Mouse (Mus musculus): Measurements from ENCODE around the gene Eomes. TPM values are rescaled to one million over a fixed set of nuclear protein-coding genes. Genes with fewer than 3 reads are reported as not detected.

Eomes gene
- polyA plus RNA-seq, 1 experiment from 2014 or later = not detected

GRCm38 (mm10) chr9:118458039-118458438 lies 20.0 kb upstream of the Eomes start:
- 20% methylated on average over 5 of the region's 5 CpGs for WGBS (ENCODE audit: insufficient replicate concordance)
- H3K4me2 ChIP-seq (ENCODE audit: low read depth, low read length) = no peak overlapping the region
- TF ChIP-seq CTCF (IDR thresholded peaks at IDR 0.05; ENCODE audit: low read depth) (no peak), EP300 (IDR thresholded peaks at IDR 0.05; ENCODE audit: low read depth) (no peak)
- DNase-seq (no peak), ATAC-seq (no peak)
- no peak overlapping the region for H3K27ac ChIP-seq (ENCODE audit: low read depth)
- no peaks in the 10 kb centered on the region for H3K9me3 ChIP-seq (ENCODE audit: low read length)
- no peaks in the 10 kb centered on the region for H3K27me3 ChIP-seq (ENCODE audit: insufficient read depth, low read length)
- no peaks in the 10 kb centered on the region for H3K4me1 ChIP-seq (ENCODE audit: insufficient read depth)
- H3K4me3 ChIP-seq (ENCODE audit: low read depth, low read length) = no peak overlapping the region
- no peaks in the 10 kb centered on the region for H3K36me3 ChIP-seq (replicated peaks; ENCODE audit: insufficient read depth, low read length)
- H3K9ac ChIP-seq (replicated peaks) = no peak overlapping the region

GRCm38 (mm10) chr9:118464031-118464430 lies 14.0 kb upstream of the Eomes start:
- H3K27ac ChIP-seq (ENCODE audit: low read depth) = no peak overlapping the region
- no peak for ATAC-seq
- H3K4me3 ChIP-seq (ENCODE audit: low read depth, low read length) = no peak overlapping the region
- TF ChIP-seq CTCF (IDR thresholded peaks at IDR 0.05; ENCODE audit: low read depth) (no peak), EP300 (IDR thresholded peaks at IDR 0.05; ENCODE audit: low read depth) (no peak)
- H3K4me2 ChIP-seq (ENCODE audit: low read depth, low read length) = no peak overlapping the region
- H3K4me1 ChIP-seq (ENCODE audit: insufficient read depth) = no peaks in the 10 kb centered on the region
- H3K9me3 ChIP-seq (ENCODE audit: low read length) = no peaks in the 10 kb centered on the region
- H3K27me3 ChIP-seq (ENCODE audit: insufficient read depth, low read length) = peaks cover 15% of the 10 kb centered on the region
- WGBS (ENCODE audit: insufficient replicate concordance) = 54% methylated on average over 1 of the region's 1 CpGs
- H3K36me3 ChIP-seq (replicated peaks; ENCODE audit: insufficient read depth, low read length) = no peaks in the 10 kb centered on the region
- no peak overlapping the region for H3K9ac ChIP-seq (replicated peaks)
- no peak for DNase-seq

- DNase-seq = no peak
- ATAC-seq = no peak
- WGBS (ENCODE audit: insufficient replicate concordance) = 7% methylated on average over 14 of the region's 14 CpGs
- no peak overlapping the region for H3K9ac ChIP-seq (replicated peaks)
- no peak for TF ChIP-seq EP300 (IDR thresholded peaks at IDR 0.05; ENCODE audit: low read depth)
- TF ChIP-seq CTCF (IDR thresholded peaks at IDR 0.05; ENCODE audit: low read depth) = no peak
- no peak overlapping the region for H3K4me2 ChIP-seq (ENCODE audit: low read depth, low read length)
- no peaks in the 10 kb centered on the region for H3K9me3 ChIP-seq (ENCODE audit: low read length)
- H3K27me3 ChIP-seq (ENCODE audit: insufficient read depth, low read length) = peaks cover 37% of the 10 kb centered on the region
- no peak overlapping the region for H3K27ac ChIP-seq (ENCODE audit: low read depth)
- H3K36me3 ChIP-seq (replicated peaks; ENCODE audit: insufficient read depth, low read length) = no peaks in the 10 kb centered on the region
- no peaks in the 10 kb centered on the region for H3K4me1 ChIP-seq (ENCODE audit: insufficient read depth)
- H3K4me3 ChIP-seq (ENCODE audit: low read depth, low read length) = no peak overlapping the region
Observed at GRCm38 (mm10) chr9:118468301-118468700, 9.7 kb upstream of the Eomes start.

- H3K9me3 ChIP-seq (ENCODE audit: low read length) = no peaks in the 10 kb centered on the region
- no peaks in the 10 kb centered on the region for H3K4me1 ChIP-seq (ENCODE audit: insufficient read depth)
- peaks cover 37% of the 10 kb centered on the region for H3K27me3 ChIP-seq (ENCODE audit: insufficient read depth, low read length)
- H3K4me3 ChIP-seq (ENCODE audit: low read depth, low read length) = no peak overlapping the region
- H3K4me2 ChIP-seq (ENCODE audit: low read depth, low read length) = no peak overlapping the region
- H3K9ac ChIP-seq (replicated peaks) = no peak overlapping the region
- WGBS (ENCODE audit: insufficient replicate concordance) = 16% methylated on average over 16 of the region's 16 CpGs
- TF ChIP-seq EP300 (IDR thresholded peaks at IDR 0.05; ENCODE audit: low read depth) = no peak
- TF ChIP-seq CTCF (IDR thresholded peaks at IDR 0.05; ENCODE audit: low read depth) = no peak
- DNase-seq (no peak), ATAC-seq (no peak)
- H3K27ac ChIP-seq (ENCODE audit: low read depth) = no peak overlapping the region
- no peaks in the 10 kb centered on the region for H3K36me3 ChIP-seq (replicated peaks; ENCODE audit: insufficient read depth, low read length)
Observed at GRCm38 (mm10) chr9:118469272-118469671, 8.7 kb upstream of the Eomes start.

GRCm38 (mm10) chr9:118471296-118471695 lies 6.7 kb upstream of the Eomes start:
- H3K27ac ChIP-seq (ENCODE audit: low read depth) = no peak overlapping the region
- H3K4me3 ChIP-seq (ENCODE audit: low read depth, low read length) = no peak overlapping the region
- H3K36me3 ChIP-seq (replicated peaks; ENCODE audit: insufficient read depth, low read length) = no peaks in the 10 kb centered on the region
- peaks cover 53% of the 10 kb centered on the region for H3K27me3 ChIP-seq (ENCODE audit: insufficient read depth, low read length)
- DNase-seq (no peak), ATAC-seq (no peak)
- 23% methylated on average over 3 of the region's 3 CpGs for WGBS (ENCODE audit: insufficient replicate concordance)
- no peaks in the 10 kb centered on the region for H3K4me1 ChIP-seq (ENCODE audit: insufficient read depth)
- H3K4me2 ChIP-seq (ENCODE audit: low read depth, low read length) = no peak overlapping the region
- no peak overlapping the region for H3K9ac ChIP-seq (replicated peaks)
- no peaks in the 10 kb centered on the region for H3K9me3 ChIP-seq (ENCODE audit: low read length)
- TF ChIP-seq CTCF (IDR thresholded peaks at IDR 0.05; ENCODE audit: low read depth) (no peak), EP300 (IDR thresholded peaks at IDR 0.05; ENCODE audit: low read depth) (no peak)

- Histone ChIP-seq H3K4me3 (ENCODE audit: low read depth, low read length) (no peak overlapping the region), H3K4me1 (ENCODE audit: insufficient read depth) (peaks cover 9% of the 10 kb centered on the region; the same call in 1 of the 2 replicates), H3K9me3 (ENCODE audit: low read length) (no peaks in the 10 kb centered on the region), H3K27ac (ENCODE audit: low read depth) (no peak overlapping the region), H3K27me3 (ENCODE audit: insufficient read depth, low read length) (peaks cover 71% of the 10 kb centered on the region), H3K9ac (replicated peaks) (no peak overlapping the region), H3K4me2 (ENCODE audit: low read depth, low read length) (no peak overlapping the region), H3K36me3 (replicated peaks; ENCODE audit: insufficient read depth, low read length) (no peaks in the 10 kb centered on the region)
- DNase-seq (no peak), ATAC-seq (no peak)
- WGBS (ENCODE audit: insufficient replicate concordance) = 5% methylated on average over 22 of the region's 22 CpGs
- TF ChIP-seq EP300 (IDR thresholded peaks at IDR 0.05; ENCODE audit: low read depth) = no peak
- no peak for TF ChIP-seq CTCF (IDR thresholded peaks at IDR 0.05; ENCODE audit: low read depth)
Observed at GRCm38 (mm10) chr9:118476211-118476765, 1.7 kb upstream of the Eomes start.

All from liver, postnatal 0 days (tissue).